Mouse (Mus musculus): ENCODE results near the gene 1700019D03Rik. TPM values are rescaled to one million over a fixed set of nuclear protein-coding genes. Genes with fewer than 3 reads are reported as not detected.

The 1700019D03Rik gene
- polyA plus RNA-seq, 1 experiment, result 29.9 TPM

DNA sequence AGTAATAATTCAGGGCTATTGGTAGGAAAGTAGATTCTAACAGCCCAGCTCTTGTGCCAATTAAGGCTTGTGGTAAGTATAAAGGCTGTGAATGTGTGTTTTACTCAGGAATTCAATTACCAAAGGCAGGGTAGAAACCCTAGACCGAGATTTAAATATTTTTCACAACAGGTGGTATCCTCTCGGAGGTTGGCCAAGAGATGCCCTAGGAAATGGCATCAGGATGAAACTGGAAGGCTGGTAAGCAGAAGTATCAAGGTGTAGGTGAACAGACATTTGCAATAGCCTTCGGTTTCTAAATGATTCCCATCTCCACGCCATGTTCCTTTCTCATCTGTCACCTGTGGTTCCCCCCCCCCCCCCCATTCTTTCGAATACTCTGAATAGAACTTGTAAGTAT is 4.4 kb downstream of the 1700019D03Rik start:
- Histone ChIP-seq H3K4me1 (ENCODE audit: control insufficient read depth, insufficient read depth, low read length) (no peaks in the 10 kb centered on the region), H3K27ac (ENCODE audit: insufficient read depth, low read length) (no peak overlapping the region), H3K9me3 (replicated peaks; ENCODE audit: control insufficient read depth, insufficient read depth, low read length, poor library complexity, severe bottlenecking) (no peaks in the 10 kb centered on the region), H3K36me3 (ENCODE audit: control insufficient read depth, insufficient read depth, low read length, poor library complexity, severe bottlenecking) (no peaks in the 10 kb centered on the region), H3K9ac (ENCODE audit: low read depth, poor library complexity, severe bottlenecking) (no peak overlapping the region), H3K27me3 (ENCODE audit: control insufficient read depth, insufficient read depth, low read length, poor library complexity, severe bottlenecking) (no peaks in the 10 kb centered on the region; the same call in none of the 2 replicates), H3K4me3 (ENCODE audit: low read depth, low read length) (no peak overlapping the region)
- TF ChIP-seq POLR2A (IDR thresholded peaks at IDR 0.05; ENCODE audit: insufficient read depth, low read length) (no peak), CTCF (IDR thresholded peaks at IDR 0.05; ENCODE audit: low read depth, low read length) (no peak)

DNA sequence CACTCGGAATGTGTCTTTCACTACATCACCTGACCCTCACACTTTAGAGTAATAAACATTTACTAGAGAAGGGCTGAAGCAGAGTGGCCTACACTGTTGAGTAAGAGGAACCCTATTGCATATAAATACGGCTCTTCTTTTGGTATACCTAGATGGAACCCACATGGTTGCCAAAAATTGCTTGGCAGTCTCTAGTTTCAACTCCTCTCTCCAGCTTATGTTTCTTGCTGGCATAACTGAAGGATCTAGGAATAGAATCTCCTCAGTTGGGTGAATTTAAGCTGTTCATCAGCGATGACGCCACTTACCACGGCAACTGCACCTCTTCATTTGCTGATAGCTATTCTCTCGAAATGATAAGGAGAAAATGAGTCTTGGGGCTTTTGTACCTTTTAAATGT is 5.3 kb downstream of the 1700019D03Rik start:
- Histone ChIP-seq H3K4me3 (ENCODE audit: low read depth, low read length) (no peak overlapping the region), H3K4me1 (ENCODE audit: control insufficient read depth, insufficient read depth, low read length) (no peaks in the 10 kb centered on the region), H3K27me3 (ENCODE audit: control insufficient read depth, insufficient read depth, low read length, poor library complexity, severe bottlenecking) (no peaks in the 10 kb centered on the region; the same call in none of the 2 replicates), H3K36me3 (ENCODE audit: control insufficient read depth, insufficient read depth, low read length, poor library complexity, severe bottlenecking) (no peaks in the 10 kb centered on the region), H3K27ac (ENCODE audit: insufficient read depth, low read length) (no peak overlapping the region), H3K9ac (ENCODE audit: low read depth, poor library complexity, severe bottlenecking) (no peak overlapping the region), H3K9me3 (replicated peaks; ENCODE audit: control insufficient read depth, insufficient read depth, low read length, poor library complexity, severe bottlenecking) (no peaks in the 10 kb centered on the region)
- no peak for TF ChIP-seq CTCF (IDR thresholded peaks at IDR 0.05; ENCODE audit: low read depth, low read length)
- no peak for TF ChIP-seq EP300 (IDR thresholded peaks at IDR 0.05; ENCODE audit: insufficient read depth, low read depth, low read length)
- no peak for TF ChIP-seq POLR2A (IDR thresholded peaks at IDR 0.05; ENCODE audit: insufficient read depth, low read length)

DNA sequence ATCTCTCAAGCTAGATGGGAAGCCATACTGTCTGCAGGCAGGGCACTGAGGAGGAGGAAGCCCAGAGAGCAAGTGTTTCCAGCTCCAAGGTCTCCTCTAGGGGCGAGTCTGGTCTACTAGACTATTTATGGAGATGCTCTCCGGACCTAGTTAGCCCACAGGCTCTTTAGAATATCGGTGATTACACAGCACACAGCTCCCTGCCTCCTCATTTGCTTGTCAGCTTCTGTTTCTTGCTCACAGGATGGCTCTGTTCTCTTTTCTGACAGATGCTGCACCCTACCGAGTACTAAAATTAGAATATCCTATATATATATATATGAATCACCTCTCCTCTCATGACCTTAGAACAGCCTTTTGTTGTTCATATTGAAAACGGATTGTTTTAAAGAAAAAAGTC is 33.3 kb downstream of the 1700019D03Rik start:
- Histone ChIP-seq H3K36me3 (ENCODE audit: control insufficient read depth, insufficient read depth, low read length, poor library complexity, severe bottlenecking) (no peaks in the 10 kb centered on the region), H3K9me3 (replicated peaks; ENCODE audit: control insufficient read depth, insufficient read depth, low read length, poor library complexity, severe bottlenecking) (no peaks in the 10 kb centered on the region), H3K4me3 (ENCODE audit: low read depth, low read length) (no peak overlapping the region), H3K4me1 (ENCODE audit: control insufficient read depth, insufficient read depth, low read length) (no peaks in the 10 kb centered on the region), H3K9ac (ENCODE audit: low read depth, poor library complexity, severe bottlenecking) (no peak overlapping the region), H3K27me3 (ENCODE audit: control insufficient read depth, insufficient read depth, low read length, poor library complexity, severe bottlenecking) (no peaks in the 10 kb centered on the region), H3K27ac (ENCODE audit: insufficient read depth, low read length) (no peak overlapping the region)
- TF ChIP-seq POLR2A (IDR thresholded peaks at IDR 0.05; ENCODE audit: insufficient read depth, low read length) (no peak), EP300 (IDR thresholded peaks at IDR 0.05; ENCODE audit: insufficient read depth, low read depth, low read length) (no peak), CTCF (IDR thresholded peaks at IDR 0.05; ENCODE audit: low read depth, low read length) (no peak)

DNA sequence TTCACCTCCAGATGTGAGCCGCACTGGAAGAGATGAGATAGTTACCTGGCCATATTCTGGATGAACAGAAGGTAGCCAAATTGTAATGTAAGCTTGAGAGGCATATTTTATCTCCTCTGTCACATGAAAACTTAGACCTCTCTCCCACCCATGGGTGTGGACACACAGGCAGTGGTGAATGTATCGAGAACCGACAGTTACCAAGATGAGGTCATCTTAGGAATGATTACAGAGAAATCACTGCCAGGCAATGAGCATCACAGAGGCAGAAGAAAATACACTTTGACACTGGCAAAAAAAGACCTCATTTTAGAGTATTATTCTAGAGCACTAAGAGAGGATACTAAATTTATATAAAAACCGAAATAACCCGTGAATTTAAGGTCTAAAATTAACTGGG is 46.8 kb downstream of the 1700019D03Rik start:
- H3K4me3 ChIP-seq (ENCODE audit: low read depth, low read length), result no peak overlapping the region
- TF ChIP-seq CTCF (IDR thresholded peaks at IDR 0.05; ENCODE audit: low read depth, low read length), result no peak
- no peak for TF ChIP-seq EP300 (IDR thresholded peaks at IDR 0.05; ENCODE audit: insufficient read depth, low read depth, low read length)
- no peak for TF ChIP-seq POLR2A (IDR thresholded peaks at IDR 0.05; ENCODE audit: insufficient read depth, low read length)
- no peaks in the 10 kb centered on the region; the same call in none of the 2 replicates for H3K27me3 ChIP-seq (ENCODE audit: control insufficient read depth, insufficient read depth, low read length, poor library complexity, severe bottlenecking)
- no peak overlapping the region for H3K27ac ChIP-seq (ENCODE audit: insufficient read depth, low read length)
- no peak overlapping the region for H3K9ac ChIP-seq (ENCODE audit: low read depth, poor library complexity, severe bottlenecking)
- H3K4me1 ChIP-seq (ENCODE audit: control insufficient read depth, insufficient read depth, low read length), result no peaks in the 10 kb centered on the region
- no peaks in the 10 kb centered on the region for H3K9me3 ChIP-seq (replicated peaks; ENCODE audit: control insufficient read depth, insufficient read depth, low read length, poor library complexity, severe bottlenecking)
- no peaks in the 10 kb centered on the region for H3K36me3 ChIP-seq (ENCODE audit: control insufficient read depth, insufficient read depth, low read length, poor library complexity, severe bottlenecking)

DNA sequence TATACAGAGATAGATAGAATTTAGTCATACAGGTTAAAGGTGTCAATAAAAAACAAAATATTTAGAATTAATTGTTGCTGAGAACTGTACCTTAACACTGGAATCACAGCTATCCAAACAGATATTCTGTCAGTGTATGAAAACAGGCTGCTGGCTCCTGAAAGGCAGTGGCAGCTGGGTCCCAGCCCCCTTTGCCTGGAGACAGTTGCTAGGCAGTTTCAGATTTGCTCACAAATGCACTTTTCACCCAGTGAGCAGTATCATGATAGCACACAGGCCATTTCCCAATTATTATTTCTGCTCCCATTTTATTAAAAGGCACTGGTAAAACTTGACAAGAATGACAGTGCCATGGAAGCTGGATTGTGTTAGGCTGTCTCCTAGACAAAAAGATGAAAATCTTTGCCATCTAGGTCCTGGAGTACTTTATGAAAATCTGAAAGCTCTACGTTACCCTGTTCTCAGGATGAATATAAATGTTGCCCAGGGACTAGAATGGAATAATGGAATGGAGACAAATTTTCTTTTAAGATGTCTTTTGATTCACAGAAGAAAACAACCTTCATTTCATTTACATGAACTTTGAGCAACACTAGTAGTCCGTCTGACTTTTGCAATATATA is 48.0 kb downstream of the 1700019D03Rik start:
- Histone ChIP-seq H3K9ac (ENCODE audit: low read depth, poor library complexity, severe bottlenecking) (no peak overlapping the region), H3K4me3 (ENCODE audit: low read depth, low read length) (no peak overlapping the region), H3K4me1 (ENCODE audit: control insufficient read depth, insufficient read depth, low read length) (no peaks in the 10 kb centered on the region), H3K9me3 (replicated peaks; ENCODE audit: control insufficient read depth, insufficient read depth, low read length, poor library complexity, severe bottlenecking) (no peaks in the 10 kb centered on the region), H3K27me3 (ENCODE audit: control insufficient read depth, insufficient read depth, low read length, poor library complexity, severe bottlenecking) (no peaks in the 10 kb centered on the region; the same call in none of the 2 replicates), H3K27ac (ENCODE audit: insufficient read depth, low read length) (no peak overlapping the region), H3K36me3 (ENCODE audit: control insufficient read depth, insufficient read depth, low read length, poor library complexity, severe bottlenecking) (no peaks in the 10 kb centered on the region)
- TF ChIP-seq EP300 (IDR thresholded peaks at IDR 0.05; ENCODE audit: insufficient read depth, low read depth, low read length) (no peak), CTCF (IDR thresholded peaks at IDR 0.05; ENCODE audit: low read depth, low read length) (no peak), POLR2A (IDR thresholded peaks at IDR 0.05; ENCODE audit: insufficient read depth, low read length) (no peak)

DNA sequence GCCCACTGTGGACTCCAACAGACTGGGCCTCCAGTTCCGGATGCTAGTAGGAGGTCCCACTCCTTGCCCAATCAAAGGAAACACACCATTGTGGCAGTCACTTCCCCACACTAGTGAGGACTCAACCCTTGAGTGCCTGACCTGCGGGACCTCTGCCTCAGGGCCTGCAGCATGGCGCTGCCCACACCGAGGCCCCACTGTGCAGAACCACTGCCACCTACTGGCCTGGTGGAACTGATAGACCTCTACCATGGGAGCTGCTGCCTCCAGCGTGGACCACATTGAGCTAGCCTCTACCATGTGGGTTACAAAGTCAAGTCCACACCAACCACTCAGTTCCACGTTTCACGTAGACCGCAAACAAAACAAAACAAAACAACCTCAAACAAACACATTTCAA is 55.4 kb downstream of the 1700019D03Rik start:
- Histone ChIP-seq H3K27ac (ENCODE audit: insufficient read depth, low read length) (no peak overlapping the region), H3K4me3 (ENCODE audit: low read depth, low read length) (no peak overlapping the region), H3K4me1 (ENCODE audit: control insufficient read depth, insufficient read depth, low read length) (no peaks in the 10 kb centered on the region), H3K9ac (ENCODE audit: low read depth, poor library complexity, severe bottlenecking) (no peak overlapping the region), H3K27me3 (ENCODE audit: control insufficient read depth, insufficient read depth, low read length, poor library complexity, severe bottlenecking) (no peaks in the 10 kb centered on the region), H3K9me3 (replicated peaks; ENCODE audit: control insufficient read depth, insufficient read depth, low read length, poor library complexity, severe bottlenecking) (no peaks in the 10 kb centered on the region), H3K36me3 (ENCODE audit: control insufficient read depth, insufficient read depth, low read length, poor library complexity, severe bottlenecking) (no peaks in the 10 kb centered on the region)
- TF ChIP-seq POLR2A (IDR thresholded peaks at IDR 0.05; ENCODE audit: insufficient read depth, low read length) (no peak), CTCF (IDR thresholded peaks at IDR 0.05; ENCODE audit: low read depth, low read length) (peak; percentile 83)

Data from ES-Bruce4 (cell line).